Mouse (Mus musculus): Measurements from ENCODE around the gene Capns2. TPM values are rescaled to one million over a fixed set of nuclear protein-coding genes. Genes with fewer than 3 reads are reported as not detected.

Capns2 gene
- total and polyA plus RNA-seq, 3 experiments, result 0.21 to 0.62 TPM; not detected in 1

DNA sequence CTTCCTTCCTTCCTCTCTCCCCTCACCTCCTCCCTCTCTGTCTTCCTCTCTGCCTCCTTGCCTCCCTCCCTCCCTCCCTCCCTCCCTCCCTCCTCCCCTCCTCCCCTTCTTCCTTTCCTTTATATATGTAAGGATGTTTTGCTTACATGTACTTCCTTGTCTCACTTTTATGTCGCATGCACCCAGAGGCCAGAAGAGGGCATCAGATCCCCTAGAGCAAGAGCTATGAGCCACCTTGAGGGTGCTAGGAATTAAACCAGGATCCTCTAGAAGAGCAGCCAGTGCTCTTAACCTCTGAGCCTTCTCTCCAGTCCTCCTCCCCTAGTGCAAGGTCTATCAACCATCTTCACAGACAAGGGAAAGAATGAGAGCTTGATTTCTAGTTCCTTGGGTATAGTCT lies 5.2 kb upstream of the Capns2 start:
- peak; percentile 44 for DNase-seq (ENCODE audit: low read depth, low spot score)
- Histone ChIP-seq H3K79me2 (ENCODE audit: control insufficient read depth, insufficient read depth, low read length, poor library complexity) (no peaks in the 10 kb centered on the region), H3K27ac (ENCODE audit: control insufficient read depth, low read depth, low read length) (no peak overlapping the region), H3K36me3 (ENCODE audit: control insufficient read depth in 1 of 2, insufficient read depth in 2 of 2, low read length in 2 of 2) (no peaks in the 10 kb centered on the region), H3K9ac (ENCODE audit: control insufficient read depth, low read depth, low read length, poor library complexity, severe bottlenecking) (no peak overlapping the region), H3K4me3 (ENCODE audit: control insufficient read depth in 1 of 2, insufficient read depth in 1 of 2, low read depth in 2 of 2, low read length in 2 of 2) (no peak overlapping the region), H3K9me3 (replicated peaks; ENCODE audit: insufficient read depth, low read length) (no peaks in the 10 kb centered on the region), H3K27me3 (ENCODE audit: control insufficient read depth in 1 of 2, insufficient read depth in 2 of 2, low read length in 2 of 2) (no peaks in the 10 kb centered on the region), H3K4me1 (ENCODE audit: control insufficient read depth in 1 of 2, insufficient read depth in 2 of 2, low read length in 2 of 2) (no peaks in the 10 kb centered on the region)
- TF ChIP-seq SIN3A (IDR thresholded peaks at IDR 0.05; ENCODE audit: low read length), result no peak
- TF ChIP-seq UBTF (IDR thresholded peaks at IDR 0.05; ENCODE audit: borderline replicate concordance, insufficient read depth, low read depth, low read length), result no peak
- peak in 2 of 3 experiments; percentile 24 to 29; a peak in 3 of 6 replicates for TF ChIP-seq CTCF (IDR thresholded peaks at IDR 0.05 in 2 of 3, conservative IDR thresholded peaks at IDR 0.05 in 1 of 3; ENCODE audit: control insufficient read depth in 1 of 3, insufficient read depth in 1 of 3, low read depth in 2 of 3, low read length in 3 of 3, poor library complexity in 1 of 3, severe bottlenecking in 1 of 3)
- 0 out of 2 replicates have a peak, but pooled peaks have one; percentile 9 for TF ChIP-seq SMC3 (IDR thresholded peaks at IDR 0.05; ENCODE audit: low read depth, low read length)
- TF ChIP-seq NELFE (IDR thresholded peaks at IDR 0.05; ENCODE audit: low read depth, low read length), result no peak
- TF ChIP-seq MAFK (IDR thresholded peaks at IDR 0.05; ENCODE audit: borderline replicate concordance, low read depth, low read length), result no peak

DNA sequence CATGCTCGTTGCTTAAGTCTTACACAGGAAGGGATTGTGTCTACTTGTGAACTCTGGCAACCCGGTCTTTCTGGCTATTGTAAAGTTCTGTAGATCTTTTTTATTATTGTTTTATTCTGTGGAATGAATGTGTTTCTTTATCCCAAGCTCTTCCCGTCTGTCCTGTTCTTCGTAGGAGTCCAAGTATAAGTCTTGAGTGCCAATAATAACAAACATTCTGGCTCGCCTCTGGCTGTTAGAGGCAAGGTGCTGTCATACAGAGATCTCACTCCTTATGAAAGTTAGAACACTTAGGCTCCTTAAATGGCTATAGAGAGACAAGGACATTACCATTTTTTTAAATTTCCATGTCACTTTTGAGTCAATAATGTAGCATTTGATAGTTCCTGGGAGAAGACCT lies 4.6 kb upstream of the Capns2 start:
- Histone ChIP-seq H3K9me3 (replicated peaks; ENCODE audit: insufficient read depth, low read length) (no peaks in the 10 kb centered on the region), H3K4me3 (ENCODE audit: control insufficient read depth in 1 of 2, insufficient read depth in 1 of 2, low read depth in 2 of 2, low read length in 2 of 2) (no peak overlapping the region), H3K4me1 (ENCODE audit: control insufficient read depth in 1 of 2, insufficient read depth in 2 of 2, low read length in 2 of 2) (no peaks in the 10 kb centered on the region), H3K9ac (ENCODE audit: control insufficient read depth, low read depth, low read length, poor library complexity, severe bottlenecking) (no peak overlapping the region), H3K79me2 (ENCODE audit: control insufficient read depth, insufficient read depth, low read length, poor library complexity) (no peaks in the 10 kb centered on the region), H3K27me3 (ENCODE audit: control insufficient read depth in 1 of 2, insufficient read depth in 2 of 2, low read length in 2 of 2) (no peaks in the 10 kb centered on the region), H3K36me3 (ENCODE audit: control insufficient read depth in 1 of 2, insufficient read depth in 2 of 2, low read length in 2 of 2) (no peaks in the 10 kb centered on the region), H3K27ac (ENCODE audit: control insufficient read depth, low read depth, low read length) (no peak overlapping the region)
- no peak for DNase-seq (ENCODE audit: low read depth, low spot score)
- TF ChIP-seq MXI1 (IDR thresholded peaks at IDR 0.05; ENCODE audit: low read depth, low read length) (no peak), RAD21 (IDR thresholded peaks at IDR 0.05; ENCODE audit: low read depth, low read length) (no peak), USF1 (IDR thresholded peaks at IDR 0.05; ENCODE audit: low read depth, low read length) (no peak), SMC3 (IDR thresholded peaks at IDR 0.05; ENCODE audit: low read depth, low read length) (no peak), JUND (IDR thresholded peaks at IDR 0.05; ENCODE audit: low read depth, low read length) (no peak), MAX (IDR thresholded peaks at IDR 0.05; ENCODE audit: low read length) (no peak), ETS1 (IDR thresholded peaks at IDR 0.05; ENCODE audit: low read depth, low read length) (no peak), POLR2AphosphoS5 (IDR thresholded peaks at IDR 0.05; ENCODE audit: borderline replicate concordance, low read depth, low read length) (no peak), MEF2A (IDR thresholded peaks at IDR 0.05; ENCODE audit: extremely low read depth, insufficient replicate concordance, low read depth, low read length, poor library complexity, severe bottlenecking) (no peak), TBP (IDR thresholded peaks at IDR 0.05; ENCODE audit: low read depth, low read length) (no peak), MYB (IDR thresholded peaks at IDR 0.05; ENCODE audit: low read depth, low read length) (no peak), CHD1 (IDR thresholded peaks at IDR 0.05; ENCODE audit: low read depth, low read length) (no peak), TCF12 (IDR thresholded peaks at IDR 0.05; ENCODE audit: low read depth, low read length) (no peak), ZMIZ1 (IDR thresholded peaks at IDR 0.05; ENCODE audit: low read depth, low read length) (no peak)
